Mouse (Mus musculus) cerebellum, postnatal 25 days (tissue): ENCODE measurements around the gene Src.
"Not testable (repeated sequence)": the region's sequence is repeated elsewhere in the genome, so short reads cannot be mapped to it uniquely, and the experiment has no call there.

Source experiments
- DNase-seq, 2 experiments: peaks; one replicate each; pipeline ENCODE4 v3.0.0; 2021; ENCODE audit warnings: mixed read lengths in 2 of 2

Gene Src

GRCm38 (mm10) chr2:157479858-157480568, 61.8 kb downstream of the Src start:
- peak; percentile 64 to 72 for DNase-seq

DNA sequence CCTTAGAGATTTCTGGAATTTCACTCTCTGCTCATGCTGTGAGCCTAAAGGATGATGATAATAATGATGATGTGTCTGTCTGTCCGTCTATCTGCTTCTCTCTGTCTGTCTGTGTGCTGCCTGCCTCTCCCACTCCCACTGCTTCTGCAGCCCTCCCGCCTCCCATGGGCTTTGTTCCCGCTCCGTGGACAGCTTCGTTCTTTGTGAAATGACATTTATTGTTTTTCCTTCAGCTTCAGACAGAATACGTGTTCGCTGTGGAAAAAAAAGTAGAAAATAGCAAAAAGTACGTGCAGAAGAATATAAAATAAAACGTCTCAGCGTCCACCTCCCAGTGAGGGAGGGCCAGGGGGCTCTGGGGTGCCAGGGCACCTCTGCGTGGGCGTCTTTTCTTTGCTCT, 64.5 kb downstream of the Src start:
- no peak for DNase-seq

- not testable (repeated sequence) for DNase-seq
Observed at GRCm38 (mm10) chr2:157486559-157486958, 68.3 kb downstream of the Src start.

- no peak for DNase-seq
Observed at GRCm38 (mm10) chr2:157486981-157487656, 68.9 kb downstream of the Src start.

DNA sequence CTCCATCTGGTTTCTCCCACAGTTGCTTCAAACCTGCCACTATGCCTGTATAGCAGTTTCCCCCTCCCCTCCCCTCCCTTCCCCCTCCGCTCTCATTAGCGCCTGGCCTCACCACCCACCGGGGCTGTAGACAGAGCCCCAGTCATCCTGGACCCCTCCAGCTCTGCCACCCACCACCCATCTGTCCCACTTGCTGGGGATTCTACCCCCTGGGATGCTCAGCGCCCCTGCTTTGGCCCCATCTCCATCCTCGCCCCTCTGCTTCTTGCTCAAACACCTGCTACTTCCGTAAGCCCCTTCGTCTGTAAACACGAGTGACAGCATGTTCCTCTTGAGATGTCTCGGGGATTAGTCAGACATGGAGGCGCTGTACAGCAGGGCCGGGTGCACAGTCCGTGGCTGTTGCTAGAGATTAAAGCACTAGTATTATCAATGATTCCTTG, 69.5 kb downstream of the Src start:
- no peak for DNase-seq

- DNase-seq, result no peak
Observed at GRCm38 (mm10) chr2:157493240-157493639, 75.0 kb downstream of the Src start.

DNA sequence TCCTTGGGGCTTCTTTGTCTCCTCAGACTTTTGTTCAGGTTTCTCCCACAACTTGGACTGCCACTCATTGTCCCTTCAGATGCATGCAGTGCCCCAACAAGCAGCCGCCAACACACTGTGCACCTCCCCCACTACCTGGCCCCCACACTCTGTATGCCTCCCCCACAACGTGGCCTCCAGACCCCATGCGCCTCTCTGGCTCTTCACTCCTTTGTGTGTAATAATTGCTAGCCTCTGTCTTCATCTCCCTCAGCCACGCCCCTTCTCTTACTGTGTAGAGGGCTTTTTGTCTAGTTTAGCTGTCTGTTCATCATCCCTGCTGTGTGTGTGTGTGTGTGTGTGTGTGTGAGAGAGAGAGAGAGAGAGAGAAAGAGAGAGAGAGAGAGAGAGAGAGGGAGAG, 80.3 kb downstream of the Src start:
- no peak for DNase-seq

- no peak for DNase-seq
Observed at GRCm38 (mm10) chr2:157500364-157500763, 82.1 kb downstream of the Src start.

DNA sequence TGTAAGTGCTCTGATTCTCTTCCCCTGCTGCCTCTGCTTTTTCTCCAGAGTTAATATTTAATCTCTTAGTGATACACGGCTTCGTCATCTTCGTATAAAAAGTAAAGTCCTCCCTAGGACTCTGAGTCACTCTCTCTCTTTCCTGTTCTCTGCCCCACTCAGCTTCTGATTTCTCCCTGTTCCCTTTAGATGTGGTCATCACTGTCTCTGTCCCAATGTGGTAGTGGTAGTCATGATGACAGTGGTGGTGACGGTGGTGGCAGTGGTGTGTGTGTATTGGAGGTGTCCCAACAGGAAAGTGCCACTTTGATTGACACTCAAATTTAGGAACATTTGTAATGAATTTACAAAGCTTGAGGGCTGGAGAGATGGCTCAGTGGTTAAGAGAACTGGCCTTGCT, 83.1 kb downstream of the Src start:
- no peak for DNase-seq

DNA sequence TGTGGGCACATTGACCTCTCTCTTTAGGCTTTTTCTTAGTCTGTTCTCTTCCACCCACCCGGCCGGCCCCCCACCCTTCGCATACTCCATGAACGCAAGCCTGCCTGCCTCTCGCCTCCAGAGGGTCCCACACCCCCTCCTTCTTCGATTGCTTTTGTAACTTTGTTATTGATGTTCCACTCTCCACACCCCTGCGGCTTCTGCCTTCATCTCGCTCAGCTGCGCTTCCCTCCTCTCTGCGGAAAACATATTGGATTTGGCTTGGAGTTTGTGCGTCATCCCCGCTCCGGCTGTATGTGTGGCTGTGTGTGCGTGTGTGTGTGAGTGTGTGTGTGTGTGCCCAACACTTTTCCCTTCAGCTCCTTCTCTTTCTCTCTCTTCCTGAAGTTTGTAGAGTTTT, 88.5 kb downstream of the Src start:
- DNase-seq, result no peak

GRCm38 (mm10) chr2:157509182-157509581, 90.9 kb downstream of the Src start:
- no peak for DNase-seq

DNA sequence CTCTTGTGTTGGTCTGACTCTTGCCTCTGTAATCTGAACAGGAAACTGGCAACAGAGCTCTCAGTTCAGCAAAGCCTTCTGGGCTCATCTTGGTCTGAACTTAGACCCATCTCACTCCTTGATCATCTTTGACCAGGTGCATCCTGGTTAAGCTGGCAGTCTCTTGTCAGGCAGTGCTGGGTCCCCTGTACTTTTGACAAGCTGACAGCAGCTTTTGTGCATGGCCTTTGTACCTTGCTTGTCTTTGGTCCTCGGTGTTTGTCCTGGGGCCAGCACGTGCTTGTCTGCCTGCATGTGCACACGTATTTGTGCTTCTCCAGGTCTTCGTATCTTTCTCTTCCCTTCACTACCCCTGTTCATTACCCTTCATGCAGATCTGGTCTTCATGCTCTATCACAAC, 91.8 kb downstream of the Src start:
- DNase-seq, result no peak

- no peak for DNase-seq
Observed at GRCm38 (mm10) chr2:157512859-157513258, 94.6 kb downstream of the Src start.

DNA sequence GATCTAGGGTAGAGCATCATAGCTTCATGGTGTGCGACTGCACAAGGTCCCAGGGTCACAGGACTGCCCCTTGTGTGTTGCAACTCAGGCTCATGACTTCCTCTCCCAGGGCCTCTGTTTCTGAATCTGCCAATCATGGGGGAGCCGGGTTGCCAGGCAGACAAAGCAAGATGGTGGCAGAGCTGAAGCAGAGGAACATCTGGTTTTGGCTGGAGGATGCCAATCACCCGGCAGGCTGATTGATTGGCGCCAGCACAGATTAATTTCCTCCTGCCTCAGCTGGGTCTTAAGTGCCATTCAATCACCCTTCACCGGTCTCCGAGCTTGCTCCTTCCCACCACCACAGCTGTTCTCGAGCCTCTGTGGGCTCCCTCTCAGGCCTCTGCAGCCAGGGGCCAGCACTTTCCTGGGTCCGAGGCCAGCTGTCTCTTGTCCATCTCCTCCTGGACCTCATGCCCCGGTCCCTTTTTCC, 95.5 kb downstream of the Src start:
- no peak for DNase-seq

DNA sequence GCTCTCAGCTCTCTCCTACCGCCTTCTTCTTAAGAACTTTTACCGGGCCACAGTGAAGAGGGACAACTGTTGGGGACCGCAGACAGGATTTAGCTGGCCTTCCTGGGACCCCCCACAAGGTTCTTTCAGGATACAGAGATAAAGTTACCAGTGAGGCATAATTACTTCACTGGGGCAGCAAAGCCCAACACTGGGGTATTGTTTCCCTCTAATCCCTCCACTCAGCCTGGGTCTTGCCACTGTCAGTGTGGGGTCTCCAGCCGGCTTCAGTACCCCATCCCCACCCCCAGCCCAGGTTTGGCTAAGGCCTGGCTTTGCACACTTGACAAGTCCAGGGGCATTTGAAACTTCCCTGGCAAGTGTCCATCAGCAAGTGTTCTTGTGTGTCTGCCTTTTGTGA, 96.1 kb downstream of the Src start:
- no peak for DNase-seq

GRCm38 (mm10) chr2:157517526-157517925, 99.3 kb downstream of the Src start:
- no peak for DNase-seq

DNA sequence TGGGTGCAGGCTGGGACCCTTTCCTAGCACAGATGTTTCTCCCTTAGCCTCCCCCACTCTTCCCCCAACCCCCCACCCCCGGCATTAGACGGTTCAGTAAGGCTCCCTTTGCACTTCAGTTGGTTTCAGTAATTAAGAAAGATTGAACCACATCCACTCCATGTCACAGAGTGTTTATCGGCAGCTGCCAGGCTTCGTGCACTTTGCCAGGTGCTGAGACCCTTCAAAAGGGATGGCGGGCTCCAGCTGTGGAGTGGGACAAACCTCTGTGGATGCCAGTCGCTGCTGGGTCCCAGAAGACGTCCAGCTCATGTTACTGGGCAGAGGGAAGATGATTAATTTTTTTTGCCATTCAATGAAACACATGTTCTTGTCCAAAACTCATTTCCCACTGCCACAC, 100.2 kb downstream of the Src start:
- no peak for DNase-seq

DNA sequence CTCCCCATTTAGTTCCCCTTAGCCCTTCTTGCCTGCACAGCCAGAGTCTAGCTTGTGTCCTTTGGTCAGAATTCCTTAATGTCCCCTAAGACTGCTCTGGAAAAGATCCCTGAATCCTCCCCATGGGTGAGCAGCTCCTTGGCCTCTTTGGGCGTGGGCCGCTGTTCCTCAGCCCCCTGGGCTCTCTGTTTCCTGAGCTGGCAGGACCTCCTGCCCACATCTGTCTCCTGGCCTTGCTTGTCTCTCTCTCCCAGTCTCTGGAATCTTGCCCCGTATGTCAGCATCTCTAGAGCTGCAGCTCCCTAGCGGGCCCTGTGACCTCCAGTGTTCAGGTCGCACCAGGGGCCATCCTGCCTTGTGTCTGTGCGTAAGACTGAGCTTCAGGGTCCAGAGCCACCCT, 101.2 kb downstream of the Src start:
- no peak for DNase-seq

GRCm38 (mm10) chr2:157520496-157520895, 102.3 kb downstream of the Src start:
- DNase-seq, result no peak
